Mouse (Mus musculus): ENCODE measurements around the gene 4933402N22Rik.
"Not testable (repeated sequence)": the region's sequence is repeated elsewhere in the genome, so short reads cannot be mapped to it uniquely, and the experiment has no call there.

Gene 4933402N22Rik

DNA sequence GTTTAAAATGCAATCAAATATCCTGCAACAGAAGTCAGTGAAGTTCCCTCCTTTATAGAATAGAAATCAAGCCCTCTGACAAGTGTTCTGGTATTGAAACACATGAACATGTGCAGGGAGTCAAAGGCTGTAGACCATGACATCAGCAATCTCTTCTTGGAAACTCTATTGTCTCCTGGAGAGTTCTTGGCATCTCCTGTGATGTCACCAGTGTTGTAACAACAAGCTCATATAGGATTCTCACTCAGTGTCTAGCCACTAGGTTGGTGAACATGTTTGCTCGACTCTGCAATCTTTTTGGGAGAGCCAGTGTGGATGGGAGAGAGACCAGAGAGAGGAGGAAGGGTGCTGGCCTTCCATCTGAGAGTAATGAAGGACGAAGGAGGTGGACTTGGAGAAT lies at the start of gene 4933402N22Rik:
TSS of gene 4933402N22Rik (plus strand) at position 301 of the 400 bp plus-strand sequence.
- DNase-seq = not testable (repeated sequence)

DNA sequence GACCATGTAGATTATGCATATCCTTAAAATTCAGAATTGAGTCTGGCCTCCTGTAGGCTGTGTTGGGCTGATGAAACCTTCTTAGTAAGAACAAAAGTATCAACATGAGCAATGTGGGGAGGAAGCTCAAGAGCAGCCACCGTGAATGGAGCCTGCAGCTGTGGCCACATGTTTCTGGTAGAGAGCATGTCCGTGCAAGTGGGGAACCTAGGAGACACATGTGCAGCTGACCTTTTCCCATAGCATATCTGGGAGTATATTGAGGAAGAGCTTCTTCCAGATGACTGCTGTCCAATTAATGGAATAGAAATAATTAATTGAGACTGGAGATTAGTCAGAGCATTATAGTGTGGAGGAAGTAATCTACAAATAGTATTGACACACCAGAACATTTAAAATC lies 5.9 kb downstream of the 4933402N22Rik start:
- not testable (repeated sequence) for DNase-seq

Measured in cerebellum, postnatal 36 days (tissue).